Mouse (Mus musculus): Measurements from ENCODE around the gene Slc13a3. TPM values are rescaled to one million over a fixed set of nuclear protein-coding genes. Genes with fewer than 3 reads are reported as not detected.

Slc13a3 gene
- polyA plus RNA-seq, 1 experiment from 2014 or later = 0.24 TPM

GRCm38 (mm10) chr2:165387370-165387769, 85.7 kb downstream of the Slc13a3 start:
- WGBS = 16% methylated on average over 4 of the region's 4 CpGs
- Histone ChIP-seq H3K9me3 (replicated peaks) (no peaks in the 10 kb centered on the region), H3K9ac (peak overlapping the region; percentile 87), H3K27me3 (no peaks in the 10 kb centered on the region), H3K27ac (peak overlapping the region; percentile 91), H3K4me2 (peak overlapping the region; percentile 89), H3K36me3 (peaks cover 34% of the 10 kb centered on the region), H3K4me1 (replicated peaks) (peaks cover 8% of the 10 kb centered on the region), H3K4me3 (peak overlapping the region; percentile 82)
- ATAC-seq (replicated peaks; ENCODE audit: insufficient number of reproducible peaks, insufficient read depth, low FRiP score, low read depth) = no peak

- no peak overlapping the region for H3K9ac ChIP-seq
- no peaks in the 10 kb centered on the region for H3K27me3 ChIP-seq
- H3K36me3 ChIP-seq = peaks cover 86% of the 10 kb centered on the region
- H3K27ac ChIP-seq = no peak overlapping the region
- no peak overlapping the region for H3K4me2 ChIP-seq
- peaks cover 3% of the 10 kb centered on the region; the same call in 1 of the 2 replicates for H3K4me1 ChIP-seq (replicated peaks)
- H3K9me3 ChIP-seq (replicated peaks) = peaks cover 11% of the 10 kb centered on the region
- WGBS = 95% methylated on average over 25 of the region's 25 CpGs
- no peak for ATAC-seq (replicated peaks; ENCODE audit: insufficient number of reproducible peaks, insufficient read depth, low FRiP score, low read depth)
- H3K4me3 ChIP-seq = no peak overlapping the region
Measured at GRCm38 (mm10) chr2:165380050-165380449, 93.0 kb downstream of the Slc13a3 start.

GRCm38 (mm10) chr2:165376001-165376400, 97.0 kb downstream of the Slc13a3 start:
- 52% methylated on average over 4 of the region's 4 CpGs for WGBS
- peaks cover 47% of the 10 kb centered on the region for H3K36me3 ChIP-seq
- ATAC-seq (replicated peaks; ENCODE audit: insufficient number of reproducible peaks, insufficient read depth, low FRiP score, low read depth) = no peak
- no peak overlapping the region for H3K9ac ChIP-seq
- no peaks in the 10 kb centered on the region for H3K27me3 ChIP-seq
- no peak overlapping the region for H3K27ac ChIP-seq
- peaks cover 3% of the 10 kb centered on the region; the same call in 1 of the 2 replicates for H3K4me1 ChIP-seq (replicated peaks)
- H3K4me3 ChIP-seq = no peak overlapping the region
- H3K4me2 ChIP-seq = no peak overlapping the region
- peaks cover 10% of the 10 kb centered on the region; the same call in 1 of the 2 replicates for H3K9me3 ChIP-seq (replicated peaks)

GRCm38 (mm10) chr2:165375478-165375877, 97.6 kb downstream of the Slc13a3 start:
- 76% methylated on average over 5 of the region's 5 CpGs for WGBS
- Histone ChIP-seq H3K9me3 (replicated peaks) (peaks cover 5% of the 10 kb centered on the region; the same call in 1 of the 2 replicates), H3K4me3 (no peak overlapping the region), H3K4me1 (replicated peaks) (peaks cover 3% of the 10 kb centered on the region; the same call in 1 of the 2 replicates), H3K27ac (no peak overlapping the region), H3K4me2 (no peak overlapping the region), H3K9ac (no peak overlapping the region), H3K36me3 (peaks cover 42% of the 10 kb centered on the region), H3K27me3 (no peaks in the 10 kb centered on the region)
- ATAC-seq (replicated peaks; ENCODE audit: insufficient number of reproducible peaks, insufficient read depth, low FRiP score, low read depth) = no peak

GRCm38 (mm10) chr2:165371066-165371465, 102.0 kb downstream of the Slc13a3 start:
- Histone ChIP-seq H3K4me1 (replicated peaks) (peaks cover 16% of the 10 kb centered on the region), H3K4me3 (no peak overlapping the region), H3K9ac (no peak overlapping the region), H3K27me3 (peaks cover 28% of the 10 kb centered on the region), H3K4me2 (no peak overlapping the region), H3K9me3 (replicated peaks) (no peaks in the 10 kb centered on the region), H3K36me3 (0 out of 2 replicates have a peak, but pooled peaks cover 4% of the 10 kb centered on the region), H3K27ac (no peak overlapping the region)
- ATAC-seq (replicated peaks; ENCODE audit: insufficient number of reproducible peaks, insufficient read depth, low FRiP score, low read depth) = no peak
- WGBS = 28% methylated on average over 3 of the region's 3 CpGs

- WGBS = 62% methylated on average over 3 of the region's 3 CpGs
- Histone ChIP-seq H3K36me3 (0 out of 2 replicates have a peak, but pooled peaks cover under 1% of the 10 kb centered on the region), H3K4me1 (replicated peaks) (peaks cover 13% of the 10 kb centered on the region), H3K4me2 (no peak overlapping the region), H3K9ac (no peak overlapping the region), H3K4me3 (no peak overlapping the region), H3K27me3 (peaks cover 35% of the 10 kb centered on the region), H3K9me3 (replicated peaks) (no peaks in the 10 kb centered on the region), H3K27ac (no peak overlapping the region)
- no peak for ATAC-seq (replicated peaks; ENCODE audit: insufficient number of reproducible peaks, insufficient read depth, low FRiP score, low read depth)
Measured at GRCm38 (mm10) chr2:165370348-165370747, 102.7 kb downstream of the Slc13a3 start.

GRCm38 (mm10) chr2:165368496-165368895, 104.5 kb downstream of the Slc13a3 start, which contains the start of gene Zfp663:
Gene Zfp663 (minus strand): TSS chr2:165368729.
- ATAC-seq (replicated peaks; ENCODE audit: insufficient number of reproducible peaks, insufficient read depth, low FRiP score, low read depth) = no peak
- Histone ChIP-seq H3K36me3 (no peaks in the 10 kb centered on the region), H3K27me3 (peaks cover 44% of the 10 kb centered on the region), H3K4me2 (peak within 1 kb of the TSS; percentile 49), H3K27ac (no peak within 1 kb of the TSS), H3K4me1 (replicated peaks) (peaks cover 13% of the 10 kb centered on the region), H3K9me3 (replicated peaks) (no peaks in the 10 kb centered on the region), H3K9ac (no peak within 1 kb of the TSS), H3K4me3 (peak within 1 kb of the TSS; percentile 24; the same call in 1 of the 2 replicates)
- WGBS = 4% methylated on average over 27 of the region's 27 CpGs

- H3K27me3 ChIP-seq = peaks cover 49% of the 10 kb centered on the region
- H3K9ac ChIP-seq = no peak overlapping the region
- peaks cover 13% of the 10 kb centered on the region for H3K4me1 ChIP-seq (replicated peaks)
- H3K36me3 ChIP-seq = no peaks in the 10 kb centered on the region
- peak overlapping the region; percentile 24; the same call in 1 of the 2 replicates for H3K4me3 ChIP-seq
- no peaks in the 10 kb centered on the region for H3K9me3 ChIP-seq (replicated peaks)
- no peak for ATAC-seq (replicated peaks; ENCODE audit: insufficient number of reproducible peaks, insufficient read depth, low FRiP score, low read depth)
- WGBS = 3% methylated on average over 13 of the region's 13 CpGs
- H3K27ac ChIP-seq = no peak overlapping the region
- peak overlapping the region; percentile 49 for H3K4me2 ChIP-seq
Measured at GRCm38 (mm10) chr2:165367868-165368439, 105.1 kb downstream of the Slc13a3 start.

- Histone ChIP-seq H3K27ac (no peak overlapping the region), H3K4me2 (no peak overlapping the region; the same call in 1 of the 2 replicates), H3K27me3 (peaks cover 55% of the 10 kb centered on the region), H3K4me1 (replicated peaks) (peaks cover 13% of the 10 kb centered on the region), H3K36me3 (no peaks in the 10 kb centered on the region), H3K9ac (no peak overlapping the region), H3K4me3 (no peak overlapping the region), H3K9me3 (replicated peaks) (no peaks in the 10 kb centered on the region)
- WGBS = 3% methylated on average over 5 of the region's 8 CpGs
- ATAC-seq (replicated peaks; ENCODE audit: insufficient number of reproducible peaks, insufficient read depth, low FRiP score, low read depth) = no peak
Measured at GRCm38 (mm10) chr2:165367047-165367520, 105.9 kb downstream of the Slc13a3 start.

- H3K4me2 ChIP-seq = peak overlapping the region; percentile 42
- no peaks in the 10 kb centered on the region for H3K36me3 ChIP-seq
- WGBS = 12% methylated on average over 21 of the region's 21 CpGs
- H3K27ac ChIP-seq = no peak overlapping the region
- peaks cover 56% of the 10 kb centered on the region for H3K27me3 ChIP-seq
- H3K9me3 ChIP-seq (replicated peaks) = no peaks in the 10 kb centered on the region
- peaks cover 13% of the 10 kb centered on the region for H3K4me1 ChIP-seq (replicated peaks)
- no peak overlapping the region for H3K9ac ChIP-seq
- H3K4me3 ChIP-seq = no peak overlapping the region; the same call in 1 of the 2 replicates
- 0 out of 2 replicates have a peak, but pooled peaks have one; percentile 52 for ATAC-seq (replicated peaks; ENCODE audit: insufficient number of reproducible peaks, insufficient read depth, low FRiP score, low read depth)
Measured at GRCm38 (mm10) chr2:165364334-165365091, 108.5 kb downstream of the Slc13a3 start.

- H3K4me2 ChIP-seq = no peak overlapping the region
- no peak overlapping the region for H3K27ac ChIP-seq
- WGBS = 88% methylated on average over 6 of the region's 6 CpGs
- no peaks in the 10 kb centered on the region for H3K36me3 ChIP-seq
- H3K4me3 ChIP-seq = no peak overlapping the region
- peaks cover 9% of the 10 kb centered on the region for H3K4me1 ChIP-seq (replicated peaks)
- H3K9ac ChIP-seq = no peak overlapping the region
- peaks cover 46% of the 10 kb centered on the region for H3K27me3 ChIP-seq
- ATAC-seq (replicated peaks; ENCODE audit: insufficient number of reproducible peaks, insufficient read depth, low FRiP score, low read depth) = no peak
- H3K9me3 ChIP-seq (replicated peaks) = no peaks in the 10 kb centered on the region
Measured at GRCm38 (mm10) chr2:165363282-165363681, 109.7 kb downstream of the Slc13a3 start.
